Mouse (Mus musculus) central nervous system, embryonic 11.5 days (tissue): ENCODE measurements around the gene Tmem132a. TPM values are rescaled to one million over a fixed set of nuclear protein-coding genes. Genes with fewer than 3 reads are reported as not detected.

ENCODE experiments used
- polyA plus RNA-seq: library from polyadenylated mRNA; depleted of rRNA; stranded (reverse); fragments of >200 nt; gene quantifications from 2 replicates; pipeline ENCODE4 v1.2.3, GENCODE M21; 2012; rRNA removed

The Tmem132a gene
- polyA plus RNA-seq: 159 and 188 TPM in 2 replicates

GRCm38 (mm10) chr19:10869886-10870527 lies at the start of gene Tmem132a:
Gene Tmem132a, minus strand, starts transcription at chr19:10869940.

GRCm38 (mm10) chr19:10895016-10895528 lies 25.3 kb upstream of the Tmem132a start, which contains the start of gene Prpf19:
Gene Prpf19, plus strand, starts transcription at chr19:10895231.

GRCm38 (mm10) chr19:10881426-10882154 lies 11.8 kb upstream of the Tmem132a start, which contains the start of gene Tmem109:
Gene Tmem109, minus strand, starts transcription at chr19:10882001.

GRCm38 (mm10) chr19:10839010-10839892 lies 30.5 kb downstream of the Tmem132a start, which contains the start of gene Slc15a3:
Gene Slc15a3, plus strand, starts transcription at chr19:10839727.

GRCm38 (mm10) chr19:10829436-10830175 lies 40.1 kb downstream of the Tmem132a start, which contains the start of gene Cd6:
Gene Cd6, minus strand, starts transcription at chr19:10830058.

Other genes starting within 250 kb of the Tmem132a start
- gene Vwce, start 235.7 kb downstream of the Tmem132a start, polyA plus RNA-seq: 1.5 and 1.8 TPM in 2 replicates
- not detected in 2 replicates for gene Pga5, start 191.9 kb downstream of the Tmem132a start, polyA plus RNA-seq
- 17.6 and 21.7 TPM in 2 replicates for gene Vps37c, start 181.2 kb downstream of the Tmem132a start, polyA plus RNA-seq
- gene Cd5, start 130.9 kb downstream of the Tmem132a start, polyA plus RNA-seq: 0.10 and 0.16 TPM in 2 replicates
- 0.04 TPM in 1 of 2 replicates, not detected in the other for gene Cd6, start 39.9 kb downstream of the Tmem132a start, polyA plus RNA-seq
- 0.70 and 0.78 TPM in 2 replicates for gene Slc15a3, start 30.2 kb downstream of the Tmem132a start, polyA plus RNA-seq
- gene Tmem109, start 12.1 kb upstream of the Tmem132a start, polyA plus RNA-seq: 29.3 and 43.3 TPM in 2 replicates
- gene Prpf19, start 25.3 kb upstream of the Tmem132a start, polyA plus RNA-seq: 241 and 313 TPM in 2 replicates
- 0.02 TPM in 1 of 2 replicates, not detected in the other for gene Zp1, start 50.7 kb upstream of the Tmem132a start, polyA plus RNA-seq
- gene Ptgdr2, start 67.2 kb upstream of the Tmem132a start, polyA plus RNA-seq: 0.11 and 0.17 TPM in 2 replicates
- gene Ccdc86, start 79.3 kb upstream of the Tmem132a start, polyA plus RNA-seq: 8.7 and 8.9 TPM in 2 replicates
- 0.06 TPM in 1 of 2 replicates, not detected in the other for gene Ms4a10, start 104.7 kb upstream of the Tmem132a start, polyA plus RNA-seq
- gene Ms4a15, start 123.3 kb upstream of the Tmem132a start, polyA plus RNA-seq: not detected in 2 replicates
- gene Ms4a18, start 148.1 kb upstream of the Tmem132a start, polyA plus RNA-seq: not detected in 2 replicates
- not detected in 2 replicates for gene Ms4a8a, start 211.2 kb upstream of the Tmem132a start, polyA plus RNA-seq